Mouse (Mus musculus) neural tube, embryonic 11.5 days (tissue): ENCODE results near the gene Ccdc22. TPM values are rescaled to one million over a fixed set of nuclear protein-coding genes. Genes with fewer than 3 reads are reported as not detected.
A peak's percentile ranks its signal among the peaks of the same experiment; 100 is the strongest.

Experiments
- ATAC-seq: fragments of 200-750 bp; cut with Nextera tagmentation; 2 replicates; pipeline ENCODE4 v1.8.0; 2017; ENCODE audit warnings: moderate number of reproducible peaks, mild to moderate bottlenecking, moderate TSS enrichment, moderate library complexity; ENCODE audit not compliant: insufficient read depth, low FRiP score, low TSS enrichment
- DNase-seq: peaks from one replicate; pipeline ENCODE4 v3.0.0-alpha.2; 2015; ENCODE audit warnings: low spot score
- H3K27ac ChIP-seq: fragments of 300-500 bp; sonication (generic); 2 replicates; pipeline ENCODE4 v1.5.1; 2014; ENCODE audit warnings: low read depth, mild to moderate bottlenecking, low read length
- H3K27me3 ChIP-seq: fragments of 300-500 bp; sonication (generic); 2 replicates; pipeline ENCODE4 v1.6.1; 2014; ENCODE audit warnings: mild to moderate bottlenecking, low read length, mixed read lengths; ENCODE audit not compliant: control insufficient read depth, insufficient read depth
- H3K36me3 ChIP-seq: fragments of 300-500 bp; sonication (generic); 2 replicates; pipeline ENCODE4 v1.6.1; 2014; ENCODE audit warnings: mild to moderate bottlenecking, low read length, moderate library complexity, mixed read lengths; ENCODE audit not compliant: control insufficient read depth, insufficient read depth
- H3K4me1 ChIP-seq: fragments of 300-500 bp; sonication (generic); 2 replicates; pipeline ENCODE4 v1.6.1; 2014; ENCODE audit warnings: low read length, mixed read lengths; ENCODE audit not compliant: control insufficient read depth, insufficient read depth
- H3K4me2 ChIP-seq: fragments of 300-500 bp; sonication (generic); 2 replicates; pipeline ENCODE4 v1.6.1; 2014; ENCODE audit warnings: low read depth, mild to moderate bottlenecking, moderate library complexity
- H3K4me3 ChIP-seq: fragments of 300-500 bp; sonication (generic); 2 replicates; pipeline ENCODE4 v1.5.1; 2014; ENCODE audit warnings: low read depth, low read length
- H3K9ac ChIP-seq: fragments of 300-500 bp; sonication (generic); 2 replicates; pipeline ENCODE4 v1.6.1; 2014; ENCODE audit warnings: mild to moderate bottlenecking, low read length
- H3K9me3 ChIP-seq: fragments of 300-500 bp; sonication (generic); 2 replicates; pipeline ENCODE4 v1.6.1; 2016; ENCODE audit warnings: low read length; ENCODE audit not compliant: control insufficient read depth
- WGBS: fragments of 180-500 bp; shearing (Covaris S2); extraction: QIAGEN DNeasy Blood & Tissue Kit; methylation state at CpG from one replicate; pipeline ENCODE4 v1.1.7; 2014; 5-methylcytosine and 5-hydroxymethylcytosine counted together
- polyA plus RNA-seq: library from polyadenylated mRNA; unstranded; fragments of >200 nt; fragmentation: Nextera tagmentation; extraction: Ambion mirVana; gene quantifications from 2 replicates; pipeline ENCODE4 v1.2.1, GENCODE M21; 2014

The Ccdc22 gene
- polyA plus RNA-seq, 1 experiment from 2014 or later, result 29.2 TPM

- DNase-seq (no peak), ATAC-seq (no peak)
- Histone ChIP-seq H3K27ac (no peak overlapping the region), H3K27me3 (no peaks in the 10 kb centered on the region), H3K9ac (no peak overlapping the region), H3K4me3 (no peak overlapping the region), H3K9me3 (no peaks in the 10 kb centered on the region), H3K4me1 (no peaks in the 10 kb centered on the region), H3K4me2 (no peak overlapping the region), H3K36me3 (no peaks in the 10 kb centered on the region)
- 92% methylated on average over 2 of the region's 2 CpGs for WGBS
Measured at GRCm38 (mm10) chrX:7581151-7581550, 24.2 kb downstream of the Ccdc22 start.

GRCm38 (mm10) chrX:7574885-7575231, 30.5 kb downstream of the Ccdc22 start:
- DNase-seq (no peak), ATAC-seq (no peak)
- no peak overlapping the region for H3K27ac ChIP-seq
- 26% methylated on average over 5 of the region's 6 CpGs for WGBS
- H3K36me3 ChIP-seq, result no peaks in the 10 kb centered on the region
- H3K27me3 ChIP-seq, result no peaks in the 10 kb centered on the region
- H3K4me2 ChIP-seq, result peak overlapping the region; percentile 44
- H3K4me3 ChIP-seq, result peak overlapping the region; percentile 54
- H3K9me3 ChIP-seq, result no peaks in the 10 kb centered on the region
- no peak overlapping the region for H3K9ac ChIP-seq
- H3K4me1 ChIP-seq, result 0 out of 2 replicates have a peak, but pooled peaks cover 5% of the 10 kb centered on the region

GRCm38 (mm10) chrX:7574087-7574884, 31.0 kb downstream of the Ccdc22 start, which contains the start of gene Ppp1r3f:
Gene Ppp1r3f (minus strand): TSS chrX:7574283.
- H3K36me3 ChIP-seq, result no peaks in the 10 kb centered on the region
- 17% methylated on average over 56 of the region's 65 CpGs for WGBS

GRCm38 (mm10) chrX:7573176-7574086, 31.9 kb downstream of the Ccdc22 start, which contains the start of gene Foxp3:
Gene Foxp3 (plus strand): TSS chrX:7573644.
- Histone ChIP-seq H3K4me3 (peak within 1 kb of the TSS; percentile 54), H3K36me3 (no peaks in the 10 kb centered on the region), H3K4me2 (peak within 1 kb of the TSS; percentile 54), H3K9me3 (no peaks in the 10 kb centered on the region), H3K4me1 (0 out of 2 replicates have a peak, but pooled peaks cover 5% of the 10 kb centered on the region), H3K27me3 (no peaks in the 10 kb centered on the region), H3K9ac (peak within 1 kb of the TSS; percentile 75), H3K27ac (peak within 1 kb of the TSS; percentile 78)
- DNase-seq (peak; percentile 31), ATAC-seq (peak; percentile 24; the same call in 1 of the 2 replicates)
- 31% methylated on average over 48 of the region's 72 CpGs for WGBS

More at GRCm38 (mm10) chrX:7574087-7574884, 31.0 kb downstream of the Ccdc22 start, which contains the start of gene Ppp1r3f:
- peak within 1 kb of the TSS; percentile 54 for H3K4me2 ChIP-seq
- peak within 1 kb of the TSS; percentile 54 for H3K4me3 ChIP-seq
- 0 out of 2 replicates have a peak, but pooled peaks cover 5% of the 10 kb centered on the region for H3K4me1 ChIP-seq
- peak within 1 kb of the TSS; percentile 78 for H3K27ac ChIP-seq
- no peaks in the 10 kb centered on the region for H3K27me3 ChIP-seq
- H3K9me3 ChIP-seq, result no peaks in the 10 kb centered on the region
- DNase-seq (peak; percentile 89), ATAC-seq (peak; percentile 99)
- peak within 1 kb of the TSS; percentile 75 for H3K9ac ChIP-seq

- DNase-seq (peak; percentile 11), ATAC-seq (no peak)
- Histone ChIP-seq H3K36me3 (no peaks in the 10 kb centered on the region), H3K27me3 (no peaks in the 10 kb centered on the region), H3K9me3 (no peaks in the 10 kb centered on the region), H3K4me3 (no peak overlapping the region), H3K9ac (no peak overlapping the region), H3K4me2 (no peak overlapping the region), H3K27ac (no peak overlapping the region), H3K4me1 (0 out of 2 replicates have a peak, but pooled peaks cover 5% of the 10 kb centered on the region)
- WGBS, result 89% methylated on average over 10 of the region's 10 CpGs
Measured at GRCm38 (mm10) chrX:7572466-7572865, 32.9 kb downstream of the Ccdc22 start.

GRCm38 (mm10) chrX:7571565-7572136, 33.7 kb downstream of the Ccdc22 start:
- no peak overlapping the region for H3K4me3 ChIP-seq
- H3K4me1 ChIP-seq, result 0 out of 2 replicates have a peak, but pooled peaks cover 5% of the 10 kb centered on the region
- H3K4me2 ChIP-seq, result no peak overlapping the region
- H3K27ac ChIP-seq, result no peak overlapping the region
- no peaks in the 10 kb centered on the region for H3K27me3 ChIP-seq
- H3K9me3 ChIP-seq, result no peaks in the 10 kb centered on the region
- no peak overlapping the region for H3K9ac ChIP-seq
- no peak for DNase-seq
- no peaks in the 10 kb centered on the region for H3K36me3 ChIP-seq
- ATAC-seq, result no peak
- 81% methylated on average over 9 of the region's 9 CpGs for WGBS

- DNase-seq, result no peak
Measured at GRCm38 (mm10) chrX:7570481-7571175, 34.7 kb downstream of the Ccdc22 start.

GRCm38 (mm10) chrX:7567491-7567890, 37.8 kb downstream of the Ccdc22 start:
- H3K4me3 ChIP-seq, result no peak overlapping the region
- ATAC-seq, result no peak
- no peak for DNase-seq
- H3K9me3 ChIP-seq, result no peaks in the 10 kb centered on the region
- no peak overlapping the region for H3K9ac ChIP-seq
- no peak overlapping the region for H3K4me2 ChIP-seq
- H3K27me3 ChIP-seq, result no peaks in the 10 kb centered on the region
- H3K36me3 ChIP-seq, result no peaks in the 10 kb centered on the region
- H3K4me1 ChIP-seq, result no peaks in the 10 kb centered on the region
- 87% methylated on average over 8 of the region's 9 CpGs for WGBS
- H3K27ac ChIP-seq, result no peak overlapping the region

More at GRCm38 (mm10) chrX:7570481-7571175, 34.7 kb downstream of the Ccdc22 start:
- H3K36me3 ChIP-seq, result no peaks in the 10 kb centered on the region
- no peak overlapping the region for H3K9ac ChIP-seq
- H3K27me3 ChIP-seq, result no peaks in the 10 kb centered on the region
- 56% methylated on average over 7 of the region's 7 CpGs for WGBS
- H3K27ac ChIP-seq, result no peak overlapping the region
- no peak overlapping the region for H3K4me3 ChIP-seq
- no peaks in the 10 kb centered on the region for H3K9me3 ChIP-seq
- no peak overlapping the region for H3K4me2 ChIP-seq
- H3K4me1 ChIP-seq, result 0 out of 2 replicates have a peak, but pooled peaks cover 5% of the 10 kb centered on the region
- ATAC-seq, result no peak
